Mouse (Mus musculus) limb, embryonic 12.5 days (tissue): ENCODE data around the gene Capg. TPM values are rescaled to one million over a fixed set of nuclear protein-coding genes. Genes with fewer than 3 reads are reported as not detected.
A peak's percentile ranks its signal among the peaks of the same experiment; 100 is the strongest.

Experiments used
- ATAC-seq: fragments of 200-750 bp; cut with Nextera tagmentation; 2 replicates; pipeline ENCODE4 v1.8.0; 2017; ENCODE audit warnings: low read depth, moderate TSS enrichment; ENCODE audit not compliant: insufficient number of reproducible peaks, insufficient read depth, low FRiP score, low TSS enrichment
- H3K27ac ChIP-seq: fragments of 300-500 bp; sonication (generic); 2 replicates; pipeline ENCODE4 v1.5.1; 2016; ENCODE audit warnings: mild to moderate bottlenecking, moderate library complexity
- H3K27me3 ChIP-seq: fragments of 300-500 bp; sonication (generic); 2 replicates; pipeline ENCODE4 v1.6.1; 2016; ENCODE audit warnings: mild to moderate bottlenecking, moderate library complexity
- H3K36me3 ChIP-seq: fragments of 300-500 bp; sonication (generic); 2 replicates; pipeline ENCODE4 v1.6.1; 2016; ENCODE audit warnings: mild to moderate bottlenecking, moderate library complexity
- H3K4me1 ChIP-seq: fragments of 300-500 bp; sonication (generic); replicated peaks from 2 replicates; pipeline ENCODE4 v1.6.1; 2016
- H3K4me2 ChIP-seq: fragments of 300-500 bp; sonication (generic); 2 replicates; pipeline ENCODE4 v1.6.1; 2016; ENCODE audit warnings: mild to moderate bottlenecking, moderate library complexity
- H3K4me3 ChIP-seq: fragments of 300-500 bp; sonication (generic); replicated peaks from 2 replicates; pipeline ENCODE4 v1.5.1; 2016; ENCODE audit warnings: mild to moderate bottlenecking
- H3K9ac ChIP-seq: fragments of 300-500 bp; sonication (generic); replicated peaks from 2 replicates; pipeline ENCODE4 v1.6.1; 2016; ENCODE audit warnings: mild to moderate bottlenecking, moderate library complexity
- H3K9me3 ChIP-seq: fragments of 300-500 bp; sonication (generic); 2 replicates; pipeline ENCODE4 v1.6.1; 2016; ENCODE audit warnings: mild to moderate bottlenecking, moderate library complexity
- WGBS: fragments of 180-500 bp; shearing (Covaris S2); methylation state at CpG from one replicate; pipeline ENCODE4 v1.1.7; 2016; 5-methylcytosine and 5-hydroxymethylcytosine counted together
- polyA plus RNA-seq: library from polyadenylated mRNA; unstranded; fragments of >200 nt; fragmentation: Nextera tagmentation; extraction: Ambion mirVana; gene quantifications from 2 replicates; pipeline ENCODE4 v1.2.1, GENCODE M21; 2016

The Capg gene
- polyA plus RNA-seq, 1 experiment from 2014 or later = 27.4 TPM

- peaks cover 34% of the 10 kb centered on the region for H3K4me1 ChIP-seq
- no peak overlapping the region for H3K27ac ChIP-seq
- H3K4me3 ChIP-seq = no peak overlapping the region
- H3K4me2 ChIP-seq = no peak overlapping the region
- ATAC-seq = no peak
- H3K36me3 ChIP-seq = no peaks in the 10 kb centered on the region
- H3K27me3 ChIP-seq = no peaks in the 10 kb centered on the region; the same call in 1 of the 2 replicates
- no peak overlapping the region for H3K9ac ChIP-seq
- 87% methylated on average over 6 of the region's 6 CpGs for WGBS
- H3K9me3 ChIP-seq = no peaks in the 10 kb centered on the region
These were observed 28.5 kb upstream of the Capg start for GRCm38 (mm10) chr6:72515644-72516043.

- Histone ChIP-seq H3K36me3 (no peaks in the 10 kb centered on the region), H3K27ac (no peak overlapping the region), H3K27me3 (no peaks in the 10 kb centered on the region; the same call in 1 of the 2 replicates), H3K4me3 (no peak overlapping the region), H3K9ac (no peak overlapping the region), H3K9me3 (no peaks in the 10 kb centered on the region), H3K4me2 (no peak overlapping the region), H3K4me1 (peaks cover 18% of the 10 kb centered on the region)
- WGBS = 64% methylated on average over 1 of the region's 1 CpGs
- no peak for ATAC-seq
These were observed 25.3 kb upstream of the Capg start for GRCm38 (mm10) chr6:72518842-72519241.

GRCm38 (mm10) chr6:72519303-72519702 lies 24.9 kb upstream of the Capg start:
- no peaks in the 10 kb centered on the region for H3K9me3 ChIP-seq
- no peak overlapping the region for H3K9ac ChIP-seq
- no peaks in the 10 kb centered on the region; the same call in 1 of the 2 replicates for H3K27me3 ChIP-seq
- H3K36me3 ChIP-seq = no peaks in the 10 kb centered on the region
- WGBS = 31% methylated on average over 8 of the region's 8 CpGs
- peaks cover 18% of the 10 kb centered on the region for H3K4me1 ChIP-seq
- no peak overlapping the region for H3K27ac ChIP-seq
- no peak for ATAC-seq
- peak overlapping the region; percentile 40 for H3K4me2 ChIP-seq
- H3K4me3 ChIP-seq = no peak overlapping the region

- ATAC-seq = peak; percentile 34; the same call in 1 of the 2 replicates
- no peak overlapping the region for H3K9ac ChIP-seq
- WGBS = 24% methylated on average over 10 of the region's 10 CpGs
These were observed 24.1 kb upstream of the Capg start for GRCm38 (mm10) chr6:72519892-72520663.

GRCm38 (mm10) chr6:72520904-72521303 lies 23.3 kb upstream of the Capg start:
- no peaks in the 10 kb centered on the region; the same call in 1 of the 2 replicates for H3K27me3 ChIP-seq
- ATAC-seq = no peak
- no peaks in the 10 kb centered on the region for H3K36me3 ChIP-seq
- no peak overlapping the region for H3K9ac ChIP-seq
- 90% methylated on average over 5 of the region's 5 CpGs for WGBS
- H3K4me3 ChIP-seq = no peak overlapping the region
- no peak overlapping the region for H3K4me2 ChIP-seq
- H3K4me1 ChIP-seq = peaks cover 18% of the 10 kb centered on the region
- H3K27ac ChIP-seq = no peak overlapping the region
- H3K9me3 ChIP-seq = no peaks in the 10 kb centered on the region

More at GRCm38 (mm10) chr6:72519892-72520663, 24.1 kb upstream of the Capg start:
- peaks cover 18% of the 10 kb centered on the region for H3K4me1 ChIP-seq
- H3K9me3 ChIP-seq = no peaks in the 10 kb centered on the region
- no peak overlapping the region for H3K27ac ChIP-seq
- H3K36me3 ChIP-seq = no peaks in the 10 kb centered on the region
- no peak overlapping the region for H3K4me3 ChIP-seq
- no peaks in the 10 kb centered on the region; the same call in 1 of the 2 replicates for H3K27me3 ChIP-seq
- peak overlapping the region; percentile 40 for H3K4me2 ChIP-seq

- Histone ChIP-seq H3K4me1 (peaks cover 18% of the 10 kb centered on the region), H3K9me3 (no peaks in the 10 kb centered on the region), H3K4me2 (no peak within 1 kb of the TSS), H3K36me3 (no peaks in the 10 kb centered on the region), H3K9ac (no peak within 1 kb of the TSS), H3K27me3 (no peaks in the 10 kb centered on the region; the same call in 1 of the 2 replicates), H3K4me3 (no peak within 1 kb of the TSS), H3K27ac (no peak within 1 kb of the TSS)
- WGBS = 89% methylated on average over 5 of the region's 5 CpGs
- no peak for ATAC-seq
These were observed 22.6 kb upstream of the Capg start, which contains the start of gene Sh2d6 for GRCm38 (mm10) chr6:72521607-72522006. Sh2d6 (minus strand) TSS chr6:72521707.

GRCm38 (mm10) chr6:72522288-72522687 lies 21.9 kb upstream of the Capg start:
- no peaks in the 10 kb centered on the region for H3K36me3 ChIP-seq
- no peaks in the 10 kb centered on the region; the same call in 1 of the 2 replicates for H3K27me3 ChIP-seq
- peaks cover 18% of the 10 kb centered on the region for H3K4me1 ChIP-seq
- 65% methylated on average over 5 of the region's 5 CpGs for WGBS
- H3K4me2 ChIP-seq = no peak overlapping the region
- H3K4me3 ChIP-seq = no peak overlapping the region
- H3K9ac ChIP-seq = no peak overlapping the region
- no peak overlapping the region for H3K27ac ChIP-seq
- ATAC-seq = no peak
- H3K9me3 ChIP-seq = no peaks in the 10 kb centered on the region

GRCm38 (mm10) chr6:72523222-72523621 lies 21.0 kb upstream of the Capg start:
- Histone ChIP-seq H3K4me1 (peaks cover 18% of the 10 kb centered on the region), H3K9me3 (no peaks in the 10 kb centered on the region), H3K27ac (no peak overlapping the region), H3K9ac (no peak overlapping the region), H3K36me3 (no peaks in the 10 kb centered on the region), H3K4me3 (no peak overlapping the region), H3K27me3 (no peaks in the 10 kb centered on the region; the same call in 1 of the 2 replicates), H3K4me2 (no peak overlapping the region)
- WGBS = 80% methylated on average over 4 of the region's 4 CpGs
- no peak for ATAC-seq

GRCm38 (mm10) chr6:72524160-72524559 lies 20.0 kb upstream of the Capg start:
- WGBS = 88% methylated on average over 2 of the region's 2 CpGs
- no peak overlapping the region for H3K27ac ChIP-seq
- H3K9me3 ChIP-seq = no peaks in the 10 kb centered on the region
- peaks cover 13% of the 10 kb centered on the region for H3K4me1 ChIP-seq
- no peak overlapping the region for H3K4me2 ChIP-seq
- no peaks in the 10 kb centered on the region for H3K36me3 ChIP-seq
- no peak for ATAC-seq
- H3K27me3 ChIP-seq = no peaks in the 10 kb centered on the region
- H3K4me3 ChIP-seq = no peak overlapping the region
- no peak overlapping the region for H3K9ac ChIP-seq

GRCm38 (mm10) chr6:72527070-72527469 lies 17.1 kb upstream of the Capg start:
- Histone ChIP-seq H3K4me1 (no peaks in the 10 kb centered on the region), H3K4me2 (no peak overlapping the region), H3K27me3 (no peaks in the 10 kb centered on the region), H3K27ac (no peak overlapping the region), H3K4me3 (no peak overlapping the region), H3K9me3 (no peaks in the 10 kb centered on the region), H3K36me3 (no peaks in the 10 kb centered on the region), H3K9ac (no peak overlapping the region)
- WGBS = 82% methylated on average over 4 of the region's 4 CpGs
- ATAC-seq = no peak

- Histone ChIP-seq H3K27ac (no peak overlapping the region), H3K4me2 (no peak overlapping the region), H3K9ac (no peak overlapping the region), H3K9me3 (no peaks in the 10 kb centered on the region), H3K27me3 (no peaks in the 10 kb centered on the region), H3K4me1 (peaks cover 9% of the 10 kb centered on the region), H3K36me3 (no peaks in the 10 kb centered on the region), H3K4me3 (no peak overlapping the region)
- WGBS = 81% methylated on average over 10 of the region's 10 CpGs
- ATAC-seq = no peak
These were observed 15.6 kb upstream of the Capg start for GRCm38 (mm10) chr6:72528410-72529151.
